Mouse (Mus musculus) A20 (cell line): ENCODE measurements around the gene Ptch2.
A peak's percentile ranks its signal among the peaks of the same experiment; 100 is the strongest.

Experiments
- DNase-seq: peaks from one replicate; pipeline ENCODE4 v3.0.0-alpha.2; 2011; ENCODE audit warnings: low read depth, low spot score

Gene Ptch2

DNA sequence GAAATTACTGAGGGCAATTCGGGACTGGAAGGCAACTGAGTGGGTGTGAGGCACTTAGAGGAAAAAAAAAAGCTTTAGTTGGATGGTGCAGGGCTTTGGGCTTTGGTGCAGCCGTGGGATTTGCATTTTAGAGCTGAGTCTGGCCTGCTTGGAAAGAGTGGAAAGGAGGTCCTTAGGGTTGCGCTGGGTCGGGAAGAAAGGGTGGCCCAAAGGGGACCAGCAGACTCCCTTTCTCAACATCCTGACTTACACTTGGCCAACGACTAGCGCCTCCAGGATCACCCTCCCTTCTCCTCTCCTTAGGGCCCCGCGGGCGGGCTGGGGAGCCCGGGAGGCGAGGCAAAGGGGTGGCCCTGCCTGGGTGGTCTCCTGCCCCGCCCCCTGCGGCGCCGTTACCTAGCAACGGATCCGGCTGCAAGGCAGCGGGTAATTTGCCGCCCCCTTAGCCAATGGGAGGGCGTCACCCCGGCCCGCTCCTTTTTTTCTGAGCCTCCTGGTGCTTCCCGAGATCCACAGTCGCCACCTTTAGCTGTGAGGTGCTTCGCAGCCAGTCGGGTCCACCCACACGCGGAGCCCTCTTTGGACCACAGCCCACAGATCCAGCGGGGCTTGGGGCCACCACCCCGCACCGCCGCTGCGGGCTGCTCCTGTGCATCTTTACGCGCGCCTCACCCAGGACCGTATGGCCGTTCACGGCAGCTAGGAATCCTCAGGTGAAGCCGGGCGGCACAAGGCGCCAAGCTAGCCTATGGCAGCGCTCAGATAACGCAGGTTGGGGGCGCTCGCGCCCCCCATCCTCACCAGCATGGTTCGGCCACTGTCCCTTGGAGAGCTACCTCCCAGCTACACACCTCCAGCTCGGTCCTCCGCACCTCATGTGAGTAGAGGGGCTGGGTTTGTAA is at the start of gene Ptch2:
Ptch2 (plus strand) TSS at position 525 of the 902 bp plus-strand sequence.
- DNase-seq: no peak

DNA sequence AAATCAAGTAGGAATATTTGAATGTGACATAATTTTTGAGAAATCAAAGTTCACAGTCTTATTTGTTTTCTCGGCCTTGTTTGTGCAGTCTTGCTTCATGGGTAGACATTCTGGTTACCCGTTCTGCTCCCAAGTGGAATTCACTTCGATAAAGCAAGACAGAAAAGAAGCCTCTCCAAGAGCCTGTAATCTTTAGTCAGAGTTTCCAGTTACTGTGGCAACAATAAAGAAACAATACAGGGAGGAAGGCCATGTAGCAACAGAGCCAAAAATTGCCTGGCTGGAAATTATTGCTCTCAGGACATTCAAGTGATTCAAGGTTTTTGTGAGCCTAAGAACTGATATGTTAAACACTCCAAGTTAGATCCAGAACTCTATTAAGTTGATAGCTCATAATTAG is 47.0 kb upstream of the Ptch2 start:
- DNase-seq: no peak

DNA sequence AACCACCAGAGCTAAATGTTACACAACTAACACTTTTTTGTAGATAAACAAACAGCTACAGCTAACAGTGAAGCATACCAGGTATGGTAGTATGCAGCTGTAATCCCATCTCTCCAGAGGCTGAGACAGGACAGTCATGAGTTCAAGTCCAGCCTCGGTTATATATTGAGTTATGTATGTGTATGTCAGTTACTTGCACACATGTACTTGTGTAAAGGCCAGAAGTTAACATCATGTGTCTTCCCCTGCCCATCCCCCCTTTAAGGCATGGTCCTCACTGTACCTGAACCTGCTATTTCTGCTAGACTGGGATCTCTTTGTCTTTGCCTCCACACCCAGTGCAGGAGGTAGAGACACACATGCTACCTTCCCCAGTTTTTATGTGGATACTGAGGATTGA is 46.4 kb upstream of the Ptch2 start:
- no peak for DNase-seq

DNA sequence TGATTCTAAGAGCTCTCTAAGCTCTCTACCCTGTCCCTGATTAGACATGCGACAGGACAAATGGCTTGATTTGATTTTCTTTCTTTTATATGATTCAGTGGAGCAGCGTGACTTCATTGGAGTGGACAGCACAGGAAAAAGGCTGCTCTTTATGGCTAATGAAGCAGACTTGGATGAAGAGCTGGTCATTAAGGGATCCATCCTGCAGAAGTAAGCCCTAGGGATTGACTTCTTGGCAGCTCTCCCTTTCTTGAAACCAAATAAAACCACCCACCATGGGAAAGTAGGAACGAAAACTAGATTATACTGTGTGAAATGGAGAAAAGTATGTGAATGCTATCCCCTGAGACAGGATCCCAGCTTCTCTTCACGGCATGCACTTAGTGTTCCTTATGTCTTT is 43.2 kb upstream of the Ptch2 start:
- DNase-seq: no peak

DNA sequence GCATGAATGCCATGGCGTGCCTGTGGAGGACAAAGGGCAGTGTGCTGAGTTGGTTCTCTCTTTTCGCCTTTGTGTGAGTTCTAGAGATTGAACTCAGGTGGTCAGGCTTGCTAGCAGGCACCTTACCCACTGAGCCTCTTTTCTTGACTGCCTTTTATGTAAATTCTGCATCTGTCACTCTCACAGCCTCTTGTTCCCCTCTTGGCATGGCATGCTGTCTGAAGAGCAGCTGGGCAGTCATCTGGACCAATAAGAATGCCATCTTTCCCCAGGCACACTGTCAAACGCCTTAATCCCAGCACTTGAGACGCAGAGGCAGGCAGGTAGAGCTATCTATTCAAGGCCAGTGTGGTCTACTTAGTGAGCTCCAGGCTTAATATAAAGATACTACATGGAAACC is 41.9 kb upstream of the Ptch2 start:
- peak; percentile 58 for DNase-seq

DNA sequence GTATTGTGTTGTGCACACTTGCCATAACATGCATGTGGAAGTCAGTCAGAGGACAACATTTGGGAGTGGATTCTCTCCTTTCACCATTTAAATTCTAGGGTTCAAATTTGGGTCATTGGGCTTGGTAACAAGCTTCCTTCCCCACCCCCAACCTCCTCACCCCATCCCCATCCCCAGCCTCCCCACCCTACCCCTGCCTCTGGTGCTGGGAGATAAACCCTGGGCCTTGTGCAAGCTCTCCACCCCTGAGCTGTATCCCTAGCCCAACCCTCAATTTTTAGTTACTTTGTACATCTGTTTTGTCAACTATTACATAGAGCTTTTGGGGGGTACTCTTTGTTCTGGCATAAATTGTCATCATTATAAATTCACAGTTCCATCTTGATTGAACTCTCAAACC is 39.8 kb upstream of the Ptch2 start:
- no peak for DNase-seq

DNA sequence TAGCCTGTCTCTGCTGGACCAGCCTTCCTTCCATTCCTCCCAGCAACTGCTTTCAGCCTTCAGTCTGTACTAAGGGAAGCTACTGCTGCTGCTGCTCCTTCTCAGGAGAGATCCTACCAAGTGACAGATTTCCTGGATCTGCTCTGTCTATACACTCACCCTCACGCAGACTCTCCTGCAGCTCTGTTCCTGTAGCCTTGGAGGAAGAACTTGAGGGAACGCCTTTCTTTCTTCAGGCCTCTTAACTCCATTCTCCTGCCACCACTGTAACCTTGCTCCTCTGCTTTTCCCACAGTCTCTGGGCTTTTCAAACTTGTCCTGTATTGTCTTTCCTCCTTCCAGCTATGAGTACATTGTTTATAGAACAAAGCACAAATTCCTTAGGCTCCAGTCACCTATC is 39.4 kb upstream of the Ptch2 start:
- DNase-seq: no peak

DNA sequence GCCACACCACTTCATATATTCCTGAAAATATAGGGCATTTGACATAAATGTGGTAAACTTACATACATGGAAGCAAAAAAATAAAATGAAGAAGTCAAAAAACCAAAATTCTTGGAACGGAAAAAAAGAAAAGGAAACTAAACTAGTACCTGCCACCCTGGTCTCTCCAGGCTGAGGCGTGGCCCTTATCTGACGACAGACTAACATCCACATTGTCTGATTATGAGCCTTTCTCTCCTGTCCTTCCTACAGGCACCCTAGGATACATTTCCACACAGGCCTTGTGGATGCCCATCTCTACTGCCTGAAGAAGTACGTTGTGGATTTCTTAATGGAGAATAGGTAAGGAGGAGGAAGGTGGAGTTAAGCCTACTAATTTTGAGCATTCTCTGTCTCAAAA is 37.4 kb upstream of the Ptch2 start:
- DNase-seq: peak; percentile 14

DNA sequence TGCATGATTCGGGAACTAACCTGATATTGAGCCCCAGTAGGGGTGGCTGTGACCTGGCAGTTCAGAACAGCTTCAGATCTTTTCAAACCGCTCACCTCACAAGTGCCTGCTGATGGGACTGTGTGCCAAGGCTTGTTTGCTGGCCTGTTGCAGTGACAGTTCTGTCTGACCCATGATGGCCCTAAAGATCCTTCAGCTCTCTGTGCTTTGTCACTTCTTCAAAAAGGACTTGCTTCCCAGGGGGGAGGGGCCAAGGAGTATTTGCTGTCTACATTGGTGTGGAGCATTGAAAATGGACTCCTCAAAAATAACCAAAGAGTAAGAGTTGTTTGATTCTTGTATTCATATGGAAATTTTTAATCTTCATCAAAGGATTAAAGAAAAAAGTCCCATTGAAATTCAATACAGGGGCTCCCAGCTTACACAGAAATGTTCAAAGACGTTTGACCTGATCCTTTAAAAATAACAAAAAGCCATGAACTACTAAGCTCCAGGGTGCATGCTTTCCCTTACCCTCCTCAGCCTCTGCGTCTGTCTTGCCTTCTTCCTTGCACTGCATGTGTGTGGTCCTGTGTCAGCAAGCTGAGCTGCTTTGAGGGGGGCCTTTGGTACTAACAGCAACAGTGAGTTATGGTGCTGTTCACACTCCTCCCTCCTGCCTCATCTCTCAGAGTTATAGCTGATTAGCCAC is 33.0 kb upstream of the Ptch2 start:
- no peak for DNase-seq

DNA sequence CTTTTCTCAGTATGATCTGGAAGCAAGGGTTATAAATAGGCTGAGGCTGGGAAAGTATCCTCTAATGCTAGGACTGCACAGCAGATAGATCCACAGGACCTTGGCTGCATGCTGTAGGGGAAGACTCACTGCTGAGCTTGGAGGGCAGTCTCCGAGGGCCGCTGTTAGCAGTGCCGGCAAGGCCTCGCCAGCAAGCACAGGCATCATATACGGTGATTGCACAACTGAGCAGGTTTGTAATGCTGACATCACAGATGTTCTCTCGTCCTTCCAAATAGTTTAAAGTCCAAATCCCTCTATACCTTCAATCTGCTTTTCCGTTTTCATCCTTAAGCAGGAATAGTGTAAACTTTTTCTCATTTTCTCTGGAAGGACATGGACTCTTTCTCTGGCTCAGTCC is 27.8 kb upstream of the Ptch2 start:
- DNase-seq: no peak

DNA sequence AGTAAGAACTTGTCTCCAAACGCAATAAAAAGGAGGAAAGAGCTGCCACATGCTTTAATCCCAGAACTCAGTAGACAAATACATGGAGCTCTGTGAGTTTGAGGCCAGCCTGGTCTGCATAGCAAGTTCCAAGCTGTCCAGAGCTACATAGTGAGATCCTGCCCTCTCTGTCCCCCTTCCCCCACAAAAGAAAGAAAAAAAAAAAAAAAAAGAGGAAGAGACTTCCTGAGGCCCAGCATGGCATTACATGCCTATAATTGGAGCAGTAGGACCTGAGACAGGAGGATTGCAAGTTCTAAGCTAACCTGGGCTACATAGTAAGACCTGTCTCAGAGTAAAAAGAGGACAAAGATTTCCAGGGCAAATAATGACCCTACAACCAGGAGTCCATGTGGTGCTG is 26.2 kb upstream of the Ptch2 start:
- DNase-seq: no peak

DNA sequence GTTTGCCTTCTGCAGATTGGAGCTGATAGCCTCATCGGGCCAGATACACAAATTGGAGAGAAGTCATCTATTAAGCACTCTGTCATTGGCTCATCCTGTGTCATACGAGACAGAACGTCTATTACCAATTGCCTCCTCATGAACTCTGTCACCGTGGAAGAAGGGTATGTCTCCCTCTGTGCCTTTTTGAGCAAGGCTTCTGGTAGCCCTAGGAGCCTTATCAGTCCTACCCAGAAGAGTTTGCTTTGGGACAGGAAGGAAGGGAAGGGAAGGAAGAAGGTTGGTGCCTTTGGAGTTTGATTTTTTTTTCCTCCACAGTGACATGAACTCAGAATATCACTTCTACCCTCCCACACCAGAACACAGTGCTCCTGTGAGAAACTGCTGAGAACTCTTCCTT is 25.3 kb upstream of the Ptch2 start:
- no peak for DNase-seq

DNA sequence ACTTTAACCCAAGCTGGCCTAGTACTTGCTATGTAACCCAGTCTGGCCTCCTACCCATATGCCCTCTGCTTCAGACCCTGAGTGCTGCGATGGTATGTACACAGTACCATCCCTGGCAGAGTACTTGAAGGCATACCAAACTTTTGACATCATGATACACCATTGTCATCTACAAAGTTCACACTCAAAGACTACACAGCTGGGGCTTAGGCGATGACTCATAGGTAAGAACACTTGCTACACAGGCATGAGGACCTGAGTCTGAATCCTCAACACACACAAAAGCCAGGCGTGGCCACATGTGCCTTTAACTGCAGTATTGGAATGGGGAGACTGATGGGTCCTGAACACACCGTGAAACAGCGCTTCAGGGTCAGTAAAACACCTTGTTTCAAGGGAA is 24.7 kb upstream of the Ptch2 start:
- DNase-seq: no peak

DNA sequence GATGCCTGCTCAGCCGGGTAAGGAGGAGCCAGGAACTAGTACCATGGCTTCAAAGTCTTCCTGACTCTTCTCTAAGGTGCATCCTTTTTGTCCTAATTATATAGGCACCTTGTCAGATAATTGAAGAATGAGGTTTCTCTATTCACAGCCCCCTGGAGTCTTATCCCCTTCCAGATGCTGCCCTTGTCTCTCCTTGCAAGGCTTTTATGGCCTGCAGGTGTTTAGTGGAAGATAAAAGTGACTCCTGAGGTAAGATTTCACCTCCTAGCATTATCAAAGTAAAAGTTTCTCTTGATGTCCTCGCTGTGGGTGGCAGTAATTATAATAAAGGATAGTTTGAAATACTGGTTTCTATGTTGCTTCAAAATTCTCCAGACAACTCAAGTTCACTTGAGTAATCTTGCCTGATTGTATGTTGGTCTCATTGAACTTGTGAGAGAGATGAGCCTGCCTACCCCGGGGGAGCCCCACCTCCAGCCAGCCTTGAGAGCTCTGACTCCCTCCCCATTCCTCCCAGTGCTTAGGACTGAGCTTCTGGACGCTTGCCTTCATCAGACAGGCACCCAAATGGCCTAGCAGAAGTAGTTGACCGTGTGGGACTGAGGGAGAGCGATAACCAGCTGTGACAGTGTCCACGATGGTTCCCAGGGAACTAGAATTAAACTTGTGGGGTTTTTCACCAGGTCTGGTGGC is 7.8 kb upstream of the Ptch2 start:
- DNase-seq: no peak

DNA sequence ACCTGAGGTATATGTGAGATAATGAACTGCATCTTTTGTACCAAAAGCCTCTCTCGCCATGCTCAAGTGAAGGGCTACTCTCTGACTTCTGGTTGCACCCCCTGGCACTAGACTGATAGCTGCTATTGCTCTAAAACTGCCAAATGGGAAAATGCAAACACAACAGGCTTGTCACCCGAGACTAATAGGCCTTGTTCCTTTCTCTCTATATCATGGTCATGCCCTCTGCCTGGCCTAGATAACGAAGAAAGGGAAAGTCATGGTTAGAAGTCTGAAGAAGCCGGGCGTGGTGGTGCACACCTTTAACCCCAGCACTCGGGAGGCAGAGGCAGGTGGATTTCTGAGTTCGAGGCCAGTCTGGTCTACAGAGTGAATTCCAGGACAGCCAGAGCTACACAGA is 5.3 kb upstream of the Ptch2 start:
- DNase-seq: no peak

DNA sequence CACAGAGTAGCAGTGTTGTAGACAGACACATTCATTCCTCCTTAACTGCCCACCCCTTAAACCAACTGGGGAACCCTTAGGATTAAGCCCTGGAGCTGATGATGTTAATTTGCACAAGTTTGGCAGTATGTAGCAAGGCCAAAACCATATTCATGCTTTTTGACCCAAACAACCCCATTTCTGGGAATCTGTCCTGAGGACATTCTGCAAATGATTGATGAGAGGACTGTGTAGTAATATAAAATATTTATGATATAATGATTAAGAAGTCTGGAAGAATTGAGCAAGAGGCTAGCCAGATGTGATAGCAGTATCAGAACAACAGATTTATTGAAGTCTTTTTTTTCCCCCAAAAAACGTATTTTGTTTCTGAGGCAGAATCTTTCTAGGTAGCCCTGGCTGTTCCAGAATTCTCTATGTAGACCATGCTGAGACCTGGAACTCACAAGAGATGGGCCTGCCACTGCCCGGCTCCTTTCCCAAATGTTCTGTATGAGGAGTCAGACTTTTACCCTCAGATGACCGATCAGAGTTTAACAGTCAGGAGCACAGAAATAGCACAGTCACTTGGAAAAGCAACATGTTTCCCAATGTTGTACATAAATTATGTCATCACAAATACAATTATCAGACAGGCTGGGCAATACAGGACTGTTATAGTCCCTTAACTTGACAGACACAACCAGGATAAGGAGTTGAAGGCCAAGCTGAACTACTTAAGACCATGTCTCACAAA is 1.1 kb upstream of the Ptch2 start:
- no peak for DNase-seq

DNA sequence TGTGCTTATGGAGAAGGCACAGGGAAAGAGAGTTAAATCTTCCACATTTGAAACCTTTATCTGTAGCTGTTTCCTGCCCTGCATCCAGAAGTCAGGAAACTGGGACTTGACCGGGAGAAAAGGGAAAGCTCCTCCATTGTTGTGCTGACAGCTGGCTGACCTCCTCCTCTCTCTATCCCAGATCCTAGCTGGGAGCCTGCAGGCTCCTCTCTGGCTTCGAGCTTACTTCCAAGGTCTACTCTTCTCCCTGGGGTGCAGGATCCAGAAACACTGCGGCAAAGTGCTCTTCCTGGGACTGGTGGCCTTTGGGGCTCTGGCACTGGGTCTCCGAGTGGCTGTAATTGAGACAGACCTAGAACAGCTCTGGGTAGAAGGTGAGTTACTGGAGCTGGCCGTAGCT is 791 bp downstream of the Ptch2 start:
- no peak for DNase-seq

DNA sequence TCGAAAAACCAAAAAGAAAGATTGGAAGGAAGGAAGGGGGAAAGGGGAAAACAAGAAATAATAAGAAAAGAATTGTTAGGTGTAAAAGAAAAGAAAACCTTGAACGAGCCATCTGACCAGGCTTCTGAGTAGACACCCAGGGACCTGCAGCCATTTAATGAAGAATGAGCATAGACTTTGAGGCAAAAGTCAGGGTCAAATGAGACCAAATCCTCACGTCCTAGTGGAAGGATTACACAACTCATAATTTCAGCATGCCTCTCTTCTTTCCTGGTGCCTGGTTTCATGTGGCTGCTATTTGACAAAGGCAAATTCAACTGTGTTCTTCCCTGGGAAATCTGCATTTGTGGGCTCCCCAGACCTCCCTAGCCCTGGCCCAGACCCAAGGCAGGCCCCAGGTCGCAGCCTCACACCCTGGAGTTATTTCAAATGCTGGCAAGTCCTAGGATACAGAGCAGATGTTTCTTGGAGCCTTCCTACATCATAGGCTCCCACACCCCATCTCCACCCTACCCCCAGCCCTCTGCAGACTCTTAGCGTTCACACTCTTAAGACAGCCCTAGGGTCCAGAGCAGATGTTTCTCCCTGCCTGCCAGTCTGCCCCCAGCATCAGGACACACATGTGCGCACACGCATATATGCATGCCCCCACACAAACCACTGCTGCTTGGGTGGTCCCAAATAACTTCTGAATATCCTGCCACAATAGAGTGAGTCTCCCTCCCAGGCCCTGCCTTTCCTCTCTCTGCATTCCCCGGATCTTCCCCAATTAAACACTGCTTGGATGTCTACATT is 2.3 kb downstream of the Ptch2 start:
- DNase-seq: no peak

DNA sequence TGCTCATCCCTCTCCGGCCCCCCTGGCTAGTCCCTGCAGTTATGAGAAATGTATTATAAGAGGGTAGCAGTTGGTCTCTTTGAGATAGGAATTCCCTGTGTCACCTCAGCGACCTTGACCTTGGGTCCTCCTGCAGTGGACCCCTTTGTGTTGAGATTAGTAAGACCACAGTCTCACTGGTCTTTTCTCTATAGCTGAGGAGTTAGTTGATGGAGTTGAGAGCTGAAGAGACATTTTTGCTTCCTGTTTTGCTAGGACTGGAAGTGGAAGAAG is 2.8 kb downstream of the Ptch2 start:
- DNase-seq: no peak

DNA sequence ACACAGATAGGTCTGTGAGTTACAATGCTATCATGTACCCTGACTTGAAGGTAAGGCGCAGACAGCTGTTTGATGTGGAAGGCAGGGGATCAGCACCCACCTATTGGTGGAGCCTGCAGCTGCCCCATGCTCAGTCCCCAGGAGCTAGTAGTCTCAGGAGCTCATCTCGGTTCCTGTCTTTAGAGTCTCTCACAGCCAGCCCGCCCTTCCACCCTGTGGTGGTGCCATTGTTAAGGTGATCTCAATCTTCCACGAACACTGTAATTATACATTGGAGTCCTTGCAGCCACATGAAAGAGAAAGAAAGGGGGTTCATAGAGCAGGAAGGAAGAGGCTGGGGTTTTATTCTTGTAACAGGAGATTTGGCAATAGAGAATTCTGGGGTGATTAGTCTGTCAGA is 4.2 kb downstream of the Ptch2 start:
- no peak for DNase-seq

DNA sequence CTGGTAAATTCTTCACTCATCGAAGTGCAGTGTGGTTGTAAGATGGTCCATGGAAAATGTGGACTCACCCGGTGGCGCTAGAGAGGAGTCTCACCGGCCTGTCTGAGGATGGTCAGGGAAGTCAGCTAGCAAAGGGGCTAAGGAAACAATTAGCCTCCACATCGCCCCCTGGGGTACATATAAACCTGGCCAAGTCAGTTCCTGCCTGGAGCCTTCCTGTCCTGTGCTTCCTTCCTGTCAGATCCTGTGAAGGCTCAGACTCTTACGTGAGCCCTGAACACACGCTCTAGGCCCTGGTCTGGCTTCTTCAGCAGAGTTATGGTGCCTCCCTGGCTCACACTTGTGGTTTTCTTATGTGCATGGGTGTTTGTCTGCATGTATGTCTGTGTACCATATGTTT is 5.3 kb downstream of the Ptch2 start:
- DNase-seq: peak; percentile 42
